Mouse (Mus musculus) cortical plate, adult 2 months (tissue): ENCODE measurements around the gene Gpcpd1. TPM values are rescaled to one million over a fixed set of nuclear protein-coding genes. Genes with fewer than 3 reads are reported as not detected.
"Not testable (repeated sequence)": the region's sequence is repeated elsewhere in the genome, so short reads cannot be mapped to it uniquely, and the experiment has no call there.

Experiments
- H3K27ac ChIP-seq: fragments of 200-500 bp; 2 replicates; pipeline ENCODE4 v1.5.1; 2012; ENCODE audit warnings: low read length, control low read depth, inconsistent platforms; ENCODE audit not compliant: insufficient read depth
- H3K4me1 ChIP-seq: fragments of 200-500 bp; 2 replicates; pipeline ENCODE4 v1.6.1; 2011; ENCODE audit warnings: low read length; ENCODE audit not compliant: control insufficient read depth, insufficient read depth
- H3K4me3 ChIP-seq: fragments of 200-500 bp; 2 replicates; pipeline ENCODE4 v1.5.1; 2011; ENCODE audit warnings: mild to moderate bottlenecking, low read length, control low read depth; ENCODE audit not compliant: insufficient read depth
- CTCF ChIP-seq: fragments of 200-500 bp; IDR thresholded peaks from 2 replicates; pipeline ENCODE4 v1.5.1; 2011; ENCODE audit warnings: mild to moderate bottlenecking, control low read depth, low read length; ENCODE audit not compliant: insufficient read depth; ENCODE audit errors: extremely low read depth
- POLR2A ChIP-seq: fragments of 200-500 bp; IDR thresholded peaks from 2 replicates; pipeline ENCODE4 v1.6.1; 2011; ENCODE audit warnings: mild to moderate bottlenecking, low read length, control low read depth; ENCODE audit not compliant: insufficient read depth; ENCODE audit errors: extremely low read depth
- polyA plus RNA-seq: library from polyadenylated mRNA; depleted of rRNA; stranded (reverse); fragments of >200 nt; gene quantifications from 2 replicates; pipeline ENCODE4 v1.2.3, GENCODE M21; 2012

Gene Gpcpd1
- polyA plus RNA-seq, 1 experiment = 99.6 TPM

GRCm38 (mm10) chr2:132604922-132605321, 17.4 kb upstream of the Gpcpd1 start:
- no peak for TF ChIP-seq POLR2A
- H3K4me1 ChIP-seq = peaks cover 11% of the 10 kb centered on the region
- no peak overlapping the region for H3K27ac ChIP-seq
- no peak overlapping the region for H3K4me3 ChIP-seq

GRCm38 (mm10) chr2:132603706-132604105, 16.2 kb upstream of the Gpcpd1 start:
- H3K27ac ChIP-seq = no peak overlapping the region
- H3K4me1 ChIP-seq = peaks cover 11% of the 10 kb centered on the region
- H3K4me3 ChIP-seq = no peak overlapping the region
- TF ChIP-seq POLR2A (no peak), CTCF (no peak)

GRCm38 (mm10) chr2:132601777-132602176, 14.2 kb upstream of the Gpcpd1 start:
- H3K4me1 ChIP-seq = peaks cover 7% of the 10 kb centered on the region
- H3K27ac ChIP-seq = no peak overlapping the region
- TF ChIP-seq CTCF (no peak), POLR2A (no peak)
- no peak overlapping the region for H3K4me3 ChIP-seq

- no peak for TF ChIP-seq CTCF
- TF ChIP-seq POLR2A = no peak
- Histone ChIP-seq H3K4me1 (peaks cover 7% of the 10 kb centered on the region), H3K4me3 (no peak overlapping the region), H3K27ac (no peak overlapping the region)
Observed at GRCm38 (mm10) chr2:132600081-132600480, 12.6 kb upstream of the Gpcpd1 start.

- H3K27ac ChIP-seq = no peak overlapping the region
- H3K4me3 ChIP-seq = no peak overlapping the region
- H3K4me1 ChIP-seq = peaks cover 6% of the 10 kb centered on the region; the same call in 1 of the 2 replicates
- TF ChIP-seq POLR2A (no peak), CTCF (no peak)
Observed at GRCm38 (mm10) chr2:132599127-132599526, 11.6 kb upstream of the Gpcpd1 start.

- Histone ChIP-seq H3K4me3 (no peak overlapping the region), H3K27ac (peak overlapping the region; percentile 69), H3K4me1 (peaks cover 5% of the 10 kb centered on the region; the same call in 1 of the 2 replicates)
- TF ChIP-seq POLR2A = no peak
- no peak for TF ChIP-seq CTCF
Observed at GRCm38 (mm10) chr2:132597866-132598480, 10.4 kb upstream of the Gpcpd1 start.

GRCm38 (mm10) chr2:132597226-132597625, 9.7 kb upstream of the Gpcpd1 start:
- Histone ChIP-seq H3K4me3 (no peak overlapping the region), H3K27ac (peak overlapping the region; percentile 69; the same call in 1 of the 2 replicates), H3K4me1 (peaks cover 5% of the 10 kb centered on the region; the same call in 1 of the 2 replicates)
- TF ChIP-seq CTCF (no peak), POLR2A (no peak)

GRCm38 (mm10) chr2:132595601-132596235, 8.2 kb upstream of the Gpcpd1 start:
- Histone ChIP-seq H3K27ac (peak overlapping the region; percentile 73), H3K4me3 (no peak overlapping the region), H3K4me1 (peaks cover 3% of the 10 kb centered on the region; the same call in 1 of the 2 replicates)
- TF ChIP-seq CTCF = no peak
- no peak for TF ChIP-seq POLR2A

- H3K4me1 ChIP-seq = no peaks in the 10 kb centered on the region
- TF ChIP-seq CTCF (no peak), POLR2A (no peak)
Observed at GRCm38 (mm10) chr2:132592126-132592525, 4.6 kb upstream of the Gpcpd1 start.

GRCm38 (mm10) chr2:132591579-132591978, 4.0 kb upstream of the Gpcpd1 start:
- not testable (repeated sequence) for H3K27ac ChIP-seq, H3K4me1 ChIP-seq, H3K4me3 ChIP-seq

More at GRCm38 (mm10) chr2:132592126-132592525, 4.6 kb upstream of the Gpcpd1 start:
- Histone ChIP-seq H3K4me3 (no peak overlapping the region), H3K27ac (no peak overlapping the region)
